Mouse (Mus musculus): ENCODE results near the gene Klk10. TPM values are rescaled to one million over a fixed set of nuclear protein-coding genes. Genes with fewer than 3 reads are reported as not detected.

Gene Klk10
- polyA plus RNA-seq, 1 experiment from 2014 or later, result 0.15 TPM

Other genes starting within 250 kb of the Klk10 start
- gene Cd33, start 236.6 kb upstream of the Klk10 start, polyA plus RNA-seq (2014; fragmentation: Nextera tagmentation; extraction: Ambion mirVana), result 0.98 and 1.2 TPM in 2 replicates
- gene Zfp658, start 218.8 kb upstream of the Klk10 start, polyA plus RNA-seq (2014; fragmentation: Nextera tagmentation; extraction: Ambion mirVana), result 5.1 and 5.9 TPM in 2 replicates
- 17.0 and 20.5 TPM in 2 replicates for gene Zfp719, start 201.4 kb upstream of the Klk10 start, polyA plus RNA-seq (2014; fragmentation: Nextera tagmentation; extraction: Ambion mirVana)
- 0.79 and 1.1 TPM in 2 replicates for gene Zfp819, start 173.9 kb upstream of the Klk10 start, polyA plus RNA-seq (2014; fragmentation: Nextera tagmentation; extraction: Ambion mirVana)
- gene Ceacam18, start 146.3 kb upstream of the Klk10 start, polyA plus RNA-seq (2014; fragmentation: Nextera tagmentation; extraction: Ambion mirVana), result not detected in 2 replicates
- 0.17 and 0.33 TPM in 2 replicates for gene Siglece, start 120.9 kb upstream of the Klk10 start, polyA plus RNA-seq (2014; fragmentation: Nextera tagmentation; extraction: Ambion mirVana)
- 10.5 and 10.8 TPM in 2 replicates for gene Ctu1, start 109.0 kb upstream of the Klk10 start, polyA plus RNA-seq (2014; fragmentation: Nextera tagmentation; extraction: Ambion mirVana)
- not detected in 2 replicates for gene Klk14, start 90.6 kb upstream of the Klk10 start, polyA plus RNA-seq (2014; fragmentation: Nextera tagmentation; extraction: Ambion mirVana)
- 0.48 and 1.0 TPM in 2 replicates for gene Klk13, start 68.5 kb upstream of the Klk10 start, polyA plus RNA-seq (2014; fragmentation: Nextera tagmentation; extraction: Ambion mirVana)
- not detected in 2 replicates for gene Klk12, start 12.1 kb upstream of the Klk10 start, polyA plus RNA-seq (2014; fragmentation: Nextera tagmentation; extraction: Ambion mirVana)
- gene Klk11, start 6.4 kb upstream of the Klk10 start, polyA plus RNA-seq (2014; fragmentation: Nextera tagmentation; extraction: Ambion mirVana), result not detected in 2 replicates
- gene Klk9, start 10.9 kb downstream of the Klk10 start, polyA plus RNA-seq (2014; fragmentation: Nextera tagmentation; extraction: Ambion mirVana), result not detected in 2 replicates
- gene Klk8, start 16.5 kb downstream of the Klk10 start, polyA plus RNA-seq (2014; fragmentation: Nextera tagmentation; extraction: Ambion mirVana), result 15.8 and 16.1 TPM in 2 replicates
- 0.23 TPM in 1 of 2 replicates, not detected in the other for gene Klk7, start 30.3 kb downstream of the Klk10 start, polyA plus RNA-seq (2014; fragmentation: Nextera tagmentation; extraction: Ambion mirVana)
- 0.24 TPM in 1 of 2 replicates, not detected in the other for gene Klk6, start 43.5 kb downstream of the Klk10 start, polyA plus RNA-seq (2014; fragmentation: Nextera tagmentation; extraction: Ambion mirVana)
- gene Klk5, start 60.9 kb downstream of the Klk10 start, polyA plus RNA-seq (2014; fragmentation: Nextera tagmentation; extraction: Ambion mirVana), result not detected in 2 replicates
- gene Klk4, start 100.1 kb downstream of the Klk10 start, polyA plus RNA-seq (2014; fragmentation: Nextera tagmentation; extraction: Ambion mirVana), result 0.16 TPM in 2 replicates
- gene Klk15, start 152.7 kb downstream of the Klk10 start, polyA plus RNA-seq (2014; fragmentation: Nextera tagmentation; extraction: Ambion mirVana), result not detected in 2 replicates
- not detected in 2 replicates for gene Klk1b8, start 169.6 kb downstream of the Klk10 start, polyA plus RNA-seq (2014; fragmentation: Nextera tagmentation; extraction: Ambion mirVana)
- gene Klk1b1, start 185.7 kb downstream of the Klk10 start, polyA plus RNA-seq (2014; fragmentation: Nextera tagmentation; extraction: Ambion mirVana), result not detected in 2 replicates
- gene Klk1b9, start 195.0 kb downstream of the Klk10 start, polyA plus RNA-seq (2014; fragmentation: Nextera tagmentation; extraction: Ambion mirVana), result not detected in 2 replicates
- not detected in 2 replicates for gene Klk1b11, start 214.8 kb downstream of the Klk10 start, polyA plus RNA-seq (2014; fragmentation: Nextera tagmentation; extraction: Ambion mirVana)
- not detected in 2 replicates for gene Klk1b26, start 231.1 kb downstream of the Klk10 start, polyA plus RNA-seq (2014; fragmentation: Nextera tagmentation; extraction: Ambion mirVana)

Data from limb, embryonic 11.5 days (tissue).